Mouse (Mus musculus) cerebellum, postnatal 25 days (tissue): ENCODE data around the gene Nr1h4.

Source experiments
- DNase-seq, 2 experiments: peaks; one replicate each; pipeline ENCODE4 v3.0.0; 2021; ENCODE audit warnings: mixed read lengths in 2 of 2

Gene Nr1h4

GRCm38 (mm10) chr10:89424800-89425393 is 108.5 kb downstream of the Nr1h4 start:
- no peak for DNase-seq

GRCm38 (mm10) chr10:89424217-89424616 is 109.2 kb downstream of the Nr1h4 start:
- no peak for DNase-seq

- no peak for DNase-seq
Observed at GRCm38 (mm10) chr10:89423164-89423778, 110.1 kb downstream of the Nr1h4 start.

GRCm38 (mm10) chr10:89422504-89423158 is 110.8 kb downstream of the Nr1h4 start:
- no peak for DNase-seq

- DNase-seq = no peak
Observed at GRCm38 (mm10) chr10:89417966-89418365, 115.4 kb downstream of the Nr1h4 start.

GRCm38 (mm10) chr10:89415478-89415877 is 117.9 kb downstream of the Nr1h4 start:
- no peak for DNase-seq

- no peak for DNase-seq
Observed at GRCm38 (mm10) chr10:89407551-89407950, 125.8 kb downstream of the Nr1h4 start.

GRCm38 (mm10) chr10:89406733-89407484 is 126.5 kb downstream of the Nr1h4 start:
- DNase-seq = no peak

- DNase-seq = no peak
Observed at GRCm38 (mm10) chr10:89404936-89405335, 128.4 kb downstream of the Nr1h4 start.
